Mouse (Mus musculus): ENCODE measurements around the gene Mettl13. TPM values are rescaled to one million over a fixed set of nuclear protein-coding genes. Genes with fewer than 3 reads are reported as not detected.

The Mettl13 gene
- polyA plus RNA-seq, 1 experiment from 2014 or later = 23.1 TPM

DNA sequence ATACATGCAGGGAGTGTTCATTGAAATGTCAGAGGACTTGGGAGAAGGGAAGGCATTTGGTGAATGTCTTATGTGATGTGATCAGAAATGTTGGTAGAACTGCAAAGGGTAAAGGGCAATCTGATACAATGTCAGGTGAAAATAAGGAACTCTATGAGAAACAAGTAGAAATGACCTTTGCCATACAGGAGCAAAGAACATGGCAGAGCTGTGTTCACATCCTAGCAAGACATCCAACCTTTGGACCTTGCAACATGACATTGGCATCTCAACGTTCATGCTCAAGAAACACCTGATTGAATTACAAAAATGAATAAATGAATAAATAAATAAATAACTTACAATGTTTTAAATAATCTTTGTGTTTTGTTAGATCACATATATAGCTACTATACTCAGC, 33.2 kb downstream of the Mettl13 start:
- Histone ChIP-seq H3K36me3 (ENCODE audit: control insufficient read depth, insufficient read depth, low read length) (no peaks in the 10 kb centered on the region), H3K9me3 (ENCODE audit: control insufficient read depth, low read length) (no peaks in the 10 kb centered on the region), H3K27ac (ENCODE audit: low read depth, low read length) (no peak overlapping the region), H3K27me3 (ENCODE audit: control insufficient read depth, insufficient read depth, low read length) (no peaks in the 10 kb centered on the region), H3K4me3 (ENCODE audit: low read depth, low read length) (no peak overlapping the region), H3K4me2 (ENCODE audit: low read depth, low read length, severe bottlenecking) (no peak overlapping the region), H3K9ac (ENCODE audit: low read length) (no peak overlapping the region), H3K4me1 (replicated peaks; ENCODE audit: control insufficient read depth, insufficient read depth, low read length) (no peaks in the 10 kb centered on the region)
- 76% methylated on average over 1 of the region's 1 CpGs for WGBS
- ATAC-seq (replicated peaks; ENCODE audit: low FRiP score) (no peak), DNase-seq (ENCODE audit: low spot score) (no peak)

DNA sequence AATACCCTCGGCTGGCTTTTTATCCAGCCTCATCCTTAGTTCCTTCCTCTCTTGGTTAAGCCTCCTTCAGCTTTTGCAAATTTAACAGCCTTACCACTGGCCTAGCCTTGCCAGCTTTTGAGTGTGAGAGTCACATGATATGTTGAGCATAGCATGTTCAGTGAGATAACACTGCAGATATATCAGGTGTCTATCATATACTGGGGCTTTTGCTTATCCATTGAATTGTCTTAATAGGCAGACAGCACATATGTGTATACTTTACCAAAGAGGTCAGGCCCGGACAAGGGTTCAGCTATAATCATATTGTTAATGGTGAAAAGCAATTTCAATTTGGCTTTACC, 38.4 kb downstream of the Mettl13 start:
- H3K9me3 ChIP-seq (ENCODE audit: control insufficient read depth, low read length) = no peaks in the 10 kb centered on the region
- no peak overlapping the region for H3K4me2 ChIP-seq (ENCODE audit: low read depth, low read length, severe bottlenecking)
- no peaks in the 10 kb centered on the region for H3K4me1 ChIP-seq (replicated peaks; ENCODE audit: control insufficient read depth, insufficient read depth, low read length)
- H3K9ac ChIP-seq (ENCODE audit: low read length) = no peak overlapping the region
- H3K36me3 ChIP-seq (ENCODE audit: control insufficient read depth, insufficient read depth, low read length) = no peaks in the 10 kb centered on the region
- DNase-seq (ENCODE audit: low spot score) = no peak
- no peak overlapping the region for H3K27ac ChIP-seq (ENCODE audit: low read depth, low read length)
- WGBS = 86% methylated on average over 2 of the region's 2 CpGs
- no peak for ATAC-seq (replicated peaks; ENCODE audit: low FRiP score)
- no peak overlapping the region for H3K4me3 ChIP-seq (ENCODE audit: low read depth, low read length)
- H3K27me3 ChIP-seq (ENCODE audit: control insufficient read depth, insufficient read depth, low read length) = no peaks in the 10 kb centered on the region

DNA sequence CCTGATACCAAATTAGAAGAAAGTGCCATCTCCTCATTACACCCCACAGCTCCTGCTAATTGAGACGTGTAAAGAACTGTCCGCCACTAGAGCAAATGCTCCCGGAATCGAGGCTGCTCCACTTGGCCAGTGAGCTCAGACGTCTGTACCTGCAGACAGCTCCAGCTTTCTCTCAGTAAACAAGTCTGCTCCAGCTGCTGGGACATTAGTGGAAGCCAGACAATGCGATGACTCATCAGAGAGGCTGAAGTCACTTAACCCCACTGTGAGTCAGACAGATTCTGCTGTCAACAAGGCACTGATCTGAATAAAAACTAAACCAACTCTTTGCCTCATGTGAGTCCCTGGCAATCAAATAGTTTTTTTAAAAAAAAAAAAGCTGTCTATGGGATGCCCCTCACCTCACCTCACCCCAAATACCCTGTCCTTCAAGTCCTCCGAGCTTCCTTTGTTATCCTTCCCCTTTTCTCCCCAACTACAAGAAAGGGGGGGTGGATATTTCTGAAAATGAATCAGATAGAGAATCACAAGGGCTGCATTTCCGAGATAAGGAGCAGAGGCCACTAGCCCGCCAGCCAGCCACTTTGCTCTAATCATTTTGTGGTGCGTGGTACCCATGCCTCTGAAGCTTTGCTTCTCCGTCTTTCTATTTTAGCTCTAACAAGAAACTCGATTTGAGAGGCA, 38.9 kb downstream of the Mettl13 start:
- Histone ChIP-seq H3K4me2 (ENCODE audit: low read depth, low read length, severe bottlenecking) (no peak overlapping the region), H3K4me1 (replicated peaks; ENCODE audit: control insufficient read depth, insufficient read depth, low read length) (no peaks in the 10 kb centered on the region), H3K36me3 (ENCODE audit: control insufficient read depth, insufficient read depth, low read length) (no peaks in the 10 kb centered on the region), H3K9ac (ENCODE audit: low read length) (no peak overlapping the region), H3K27ac (ENCODE audit: low read depth, low read length) (no peak overlapping the region), H3K9me3 (ENCODE audit: control insufficient read depth, low read length) (no peaks in the 10 kb centered on the region), H3K27me3 (ENCODE audit: control insufficient read depth, insufficient read depth, low read length) (no peaks in the 10 kb centered on the region), H3K4me3 (ENCODE audit: low read depth, low read length) (no peak overlapping the region)
- DNase-seq (ENCODE audit: low spot score) (no peak), ATAC-seq (replicated peaks; ENCODE audit: low FRiP score) (no peak)
- 71% methylated on average over 12 of the region's 12 CpGs for WGBS

DNA sequence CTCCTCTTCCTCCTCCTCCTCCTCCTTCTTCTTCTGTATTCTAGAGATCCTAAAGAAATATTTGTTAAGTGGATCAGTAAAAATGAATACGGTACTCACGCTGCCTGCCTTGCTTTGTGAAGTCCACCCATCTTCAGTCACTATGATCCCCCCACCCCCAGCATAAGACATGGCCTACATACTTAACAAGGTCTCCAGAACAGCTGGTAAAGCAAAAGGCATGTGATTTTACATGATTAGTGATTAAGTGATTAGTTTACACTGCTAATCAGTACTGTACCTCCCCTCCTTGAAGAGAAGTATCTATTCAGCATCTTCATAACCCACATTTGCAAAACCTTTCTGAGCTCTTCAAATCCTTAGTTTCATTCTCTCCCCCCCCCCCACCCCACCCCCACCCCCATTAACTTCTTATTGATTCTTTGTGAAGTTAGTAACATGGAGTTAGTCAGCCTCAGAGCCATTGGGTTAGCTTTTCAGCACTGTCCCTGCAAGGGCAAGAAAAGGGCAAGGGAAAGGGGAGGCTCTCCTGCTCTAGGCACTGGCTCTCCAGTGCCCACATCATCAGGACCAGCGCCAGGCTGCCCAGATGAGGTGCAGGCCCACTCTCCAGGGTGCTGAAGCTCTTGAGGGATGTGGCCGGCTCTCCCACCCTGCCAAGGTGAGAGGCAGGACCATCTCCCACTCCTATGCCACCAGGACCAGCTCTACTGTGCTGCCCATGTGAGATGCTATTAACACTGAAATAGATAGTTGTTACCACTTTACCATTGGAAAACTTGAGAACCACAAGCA, 39.9 kb downstream of the Mettl13 start:
- no peak overlapping the region for H3K4me3 ChIP-seq (ENCODE audit: low read depth, low read length)
- no peak overlapping the region for H3K27ac ChIP-seq (ENCODE audit: low read depth, low read length)
- H3K9me3 ChIP-seq (ENCODE audit: control insufficient read depth, low read length) = no peaks in the 10 kb centered on the region
- H3K27me3 ChIP-seq (ENCODE audit: control insufficient read depth, insufficient read depth, low read length) = no peaks in the 10 kb centered on the region
- ATAC-seq (replicated peaks; ENCODE audit: low FRiP score) = no peak
- H3K36me3 ChIP-seq (ENCODE audit: control insufficient read depth, insufficient read depth, low read length) = no peaks in the 10 kb centered on the region
- 84% methylated on average over 4 of the region's 4 CpGs for WGBS
- no peak overlapping the region for H3K4me2 ChIP-seq (ENCODE audit: low read depth, low read length, severe bottlenecking)
- H3K9ac ChIP-seq (ENCODE audit: low read length) = no peak overlapping the region
- no peak for DNase-seq (ENCODE audit: low spot score)
- no peaks in the 10 kb centered on the region for H3K4me1 ChIP-seq (replicated peaks; ENCODE audit: control insufficient read depth, insufficient read depth, low read length)

DNA sequence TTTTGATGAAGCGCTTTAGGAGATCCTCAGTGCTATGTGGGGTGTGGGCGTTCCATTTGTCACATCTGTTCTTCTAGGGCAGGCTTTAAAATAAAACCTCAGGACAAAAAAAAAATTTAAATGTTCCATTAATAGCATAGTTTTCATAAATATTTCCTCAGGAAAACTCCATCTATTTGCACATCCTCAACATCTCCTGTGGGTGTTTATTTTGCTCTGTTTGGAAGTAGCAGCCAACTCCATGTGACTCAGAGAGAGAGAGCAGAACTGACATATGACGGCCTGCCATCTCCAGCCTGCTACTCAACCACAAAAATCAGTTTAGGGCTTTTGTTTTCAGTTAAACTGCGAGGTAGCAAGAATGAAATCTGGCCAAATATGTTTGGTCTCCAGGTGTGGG, 41.8 kb downstream of the Mettl13 start:
- no peak for ATAC-seq (replicated peaks; ENCODE audit: low FRiP score)
- Histone ChIP-seq H3K9me3 (ENCODE audit: control insufficient read depth, low read length) (no peaks in the 10 kb centered on the region), H3K4me3 (ENCODE audit: low read depth, low read length) (no peak overlapping the region), H3K27ac (ENCODE audit: low read depth, low read length) (no peak overlapping the region), H3K4me2 (ENCODE audit: low read depth, low read length, severe bottlenecking) (no peak overlapping the region), H3K4me1 (replicated peaks; ENCODE audit: control insufficient read depth, insufficient read depth, low read length) (no peaks in the 10 kb centered on the region), H3K36me3 (ENCODE audit: control insufficient read depth, insufficient read depth, low read length) (no peaks in the 10 kb centered on the region), H3K27me3 (ENCODE audit: control insufficient read depth, insufficient read depth, low read length) (no peaks in the 10 kb centered on the region), H3K9ac (ENCODE audit: low read length) (no peak overlapping the region)
- DNase-seq (ENCODE audit: low spot score) = no peak
- 86% methylated on average over 4 of the region's 4 CpGs for WGBS

DNA sequence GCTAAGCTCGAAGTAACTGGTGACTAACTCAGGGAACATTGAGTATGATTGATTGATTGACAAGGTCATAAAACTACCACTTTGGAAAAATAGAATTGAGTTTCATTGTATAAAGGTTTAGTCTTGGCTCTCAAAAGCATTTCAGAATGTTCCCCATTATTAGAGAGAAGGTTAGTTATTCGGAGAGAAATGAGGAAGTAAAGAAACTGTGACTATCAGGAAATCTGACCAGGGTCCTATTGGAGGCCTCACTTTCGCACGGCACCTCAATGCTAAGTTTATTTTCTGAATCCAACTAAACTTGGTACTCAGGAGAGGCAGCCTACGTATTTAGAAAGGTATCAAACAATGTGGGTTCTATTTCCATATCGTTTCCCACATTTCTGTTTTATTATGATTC, 42.7 kb downstream of the Mettl13 start:
- H3K9me3 ChIP-seq (ENCODE audit: control insufficient read depth, low read length) = no peaks in the 10 kb centered on the region
- no peak overlapping the region for H3K9ac ChIP-seq (ENCODE audit: low read length)
- H3K27me3 ChIP-seq (ENCODE audit: control insufficient read depth, insufficient read depth, low read length) = no peaks in the 10 kb centered on the region
- DNase-seq (ENCODE audit: low spot score) (no peak), ATAC-seq (replicated peaks; ENCODE audit: low FRiP score) (no peak)
- H3K36me3 ChIP-seq (ENCODE audit: control insufficient read depth, insufficient read depth, low read length) = no peaks in the 10 kb centered on the region
- no peak overlapping the region for H3K4me3 ChIP-seq (ENCODE audit: low read depth, low read length)
- 89% methylated on average over 6 of the region's 6 CpGs for WGBS
- no peak overlapping the region for H3K27ac ChIP-seq (ENCODE audit: low read depth, low read length)
- H3K4me1 ChIP-seq (replicated peaks; ENCODE audit: control insufficient read depth, insufficient read depth, low read length) = no peaks in the 10 kb centered on the region
- no peak overlapping the region for H3K4me2 ChIP-seq (ENCODE audit: low read depth, low read length, severe bottlenecking)

Other genes with a start within 250 kb of the Mettl13 start
- 7.2 TPM in 2 replicates for gene Dnm3, start 70.5 kb downstream of the Mettl13 start, polyA plus RNA-seq (2014; fragmentation: Nextera tagmentation; extraction: Ambion mirVana)
- 51.2 and 64.3 TPM in 2 replicates for gene Vamp4, start 22.0 kb upstream of the Mettl13 start, polyA plus RNA-seq (2014; fragmentation: Nextera tagmentation; extraction: Ambion mirVana)
- gene Myoc, start 90.6 kb upstream of the Mettl13 start, polyA plus RNA-seq (2014; fragmentation: Nextera tagmentation; extraction: Ambion mirVana) = not detected in 2 replicates
- not detected in 2 replicates for gene Myocos, start 109.7 kb upstream of the Mettl13 start, polyA plus RNA-seq (2014; fragmentation: Nextera tagmentation; extraction: Ambion mirVana)
- gene Prrc2c, start 192.0 kb upstream of the Mettl13 start, polyA plus RNA-seq (2014; fragmentation: Nextera tagmentation; extraction: Ambion mirVana) = 159 and 160 TPM in 2 replicates

Data from forebrain, embryonic 11.5 days (tissue).